8 mouse cellular contexts compared by ENCODE assay signal in genomic region chr2:146958398-146958911, GRCm38 (mm10). TPM values are rescaled to one million over a fixed set of nuclear protein-coding genes. Genes with fewer than 3 reads are reported as not detected.
A peak's percentile ranks its signal among the peaks of the same experiment; 100 is the strongest.
DNase-seq lines count a peak whose midpoint lies in the region; ATAC-seq and TF ChIP-seq lines count a peak whose summit lies in the region.

No protein-coding gene starts in this region.

- H3K4me3 ChIP-seq in kidney, embryonic 15.5 days (replicated peaks), result peak overlapping the region; percentile 32
- peak overlapping the region; percentile 31 for H3K4me3 ChIP-seq in embryonic facial prominence, embryonic 13.5 days
- H3K4me3 ChIP-seq in intestine, embryonic 14.5 days (ENCODE audit: low read depth, low read length), result peak overlapping the region; percentile 29
- H3K4me3 ChIP-seq in liver, embryonic 16.5 days (ENCODE audit: low read depth, low read length), result no peak overlapping the region
- peak overlapping the region; percentile 17; the same call in 1 of the 2 replicates for H3K4me3 ChIP-seq in stomach, postnatal 0 days (ENCODE audit: low read depth, low read length)

- H3K4me1 ChIP-seq in kidney, embryonic 15.5 days, result peaks cover 8% of the 10 kb centered on the region
- H3K4me1 ChIP-seq in embryonic facial prominence, embryonic 13.5 days, result peaks cover 7% of the 10 kb centered on the region; the same call in 1 of the 2 replicates
- H3K4me1 ChIP-seq in intestine, embryonic 14.5 days (replicated peaks; ENCODE audit: control insufficient read depth, insufficient read depth, low read length), result no peaks in the 10 kb centered on the region; the same call in 1 of the 2 replicates
- no peaks in the 10 kb centered on the region for H3K4me1 ChIP-seq in liver, embryonic 16.5 days (ENCODE audit: control insufficient read depth, low read depth, low read length)
- no peaks in the 10 kb centered on the region for H3K4me1 ChIP-seq in stomach, postnatal 0 days (replicated peaks; ENCODE audit: control insufficient read depth, insufficient read depth)

- H3K27me3 ChIP-seq in kidney, embryonic 15.5 days, result no peaks in the 10 kb centered on the region
- no peaks in the 10 kb centered on the region for H3K27me3 ChIP-seq in embryonic facial prominence, embryonic 13.5 days
- H3K27me3 ChIP-seq in intestine, embryonic 14.5 days (replicated peaks; ENCODE audit: control insufficient read depth, insufficient read depth, low read length), result no peaks in the 10 kb centered on the region
- no peaks in the 10 kb centered on the region for H3K27me3 ChIP-seq in liver, embryonic 16.5 days (ENCODE audit: control insufficient read depth, insufficient read depth, low read depth, low read length)
- no peaks in the 10 kb centered on the region for H3K27me3 ChIP-seq in stomach, postnatal 0 days (ENCODE audit: control insufficient read depth, insufficient read depth, low read length)

- no peak for TF ChIP-seq EP300 in stomach, postnatal 0 days (optimal IDR thresholded peaks at IDR 0.05)

- 11% methylated on average over 11 of the region's 11 CpGs for WGBS in kidney, embryonic 15.5 days
- 14% methylated on average over 11 of the region's 11 CpGs for WGBS in embryonic facial prominence, embryonic 13.5 days
- 16% methylated on average over 11 of the region's 11 CpGs for WGBS in intestine, embryonic 14.5 days
- WGBS in liver, embryonic 16.5 days (ENCODE audit: insufficient replicate concordance), result 41% methylated on average over 11 of the region's 11 CpGs
- 26% methylated on average over 11 of the region's 11 CpGs for WGBS in stomach, postnatal 0 days

- DNase-seq in kidney, adult 11 months, result no peak
- no peak for DNase-seq in intestine, embryonic 14.5 days (ENCODE audit: low spot score)
- no peak for DNase-seq in stomach, postnatal 0 days (ENCODE audit: low spot score)
- DNase-seq in adrenal gland, postnatal 14 days, result no peak

- no peak overlapping the region for H3K27ac ChIP-seq in kidney, embryonic 15.5 days
- no peak overlapping the region for H3K27ac ChIP-seq in embryonic facial prominence, embryonic 13.5 days
- 0 out of 2 replicates have a peak overlapping the region, but pooled peaks have one; percentile 16 for H3K27ac ChIP-seq in intestine, embryonic 14.5 days (ENCODE audit: low read depth)
- H3K27ac ChIP-seq in liver, embryonic 16.5 days (ENCODE audit: low read length), result no peak overlapping the region
- no peak overlapping the region for H3K27ac ChIP-seq in stomach, postnatal 0 days (replicated peaks)

- TF ChIP-seq CTCF in stomach, postnatal 0 days (IDR thresholded peaks at IDR 0.05; ENCODE audit: low read depth), result 0 out of 2 replicates have a peak, but pooled peaks have one; percentile 4

- no peaks in the 10 kb centered on the region for H3K9me3 ChIP-seq in kidney, embryonic 15.5 days (replicated peaks)
- H3K9me3 ChIP-seq in embryonic facial prominence, embryonic 13.5 days, result 0 out of 2 replicates have a peak, but pooled peaks cover under 1% of the 10 kb centered on the region
- H3K9me3 ChIP-seq in intestine, embryonic 14.5 days (ENCODE audit: control insufficient read depth, low read length), result no peaks in the 10 kb centered on the region
- H3K9me3 ChIP-seq in liver, embryonic 16.5 days (replicated peaks; ENCODE audit: control insufficient read depth, low read length), result no peaks in the 10 kb centered on the region
- H3K9me3 ChIP-seq in stomach, postnatal 0 days (ENCODE audit: control insufficient read depth, low read length), result no peaks in the 10 kb centered on the region

- H3K36me3 ChIP-seq in kidney, embryonic 15.5 days, result no peaks in the 10 kb centered on the region; the same call in 1 of the 2 replicates
- H3K36me3 ChIP-seq in embryonic facial prominence, embryonic 13.5 days, result no peaks in the 10 kb centered on the region
- H3K36me3 ChIP-seq in intestine, embryonic 14.5 days (ENCODE audit: control insufficient read depth, insufficient read depth, low read length), result no peaks in the 10 kb centered on the region
- no peaks in the 10 kb centered on the region for H3K36me3 ChIP-seq in liver, embryonic 16.5 days (ENCODE audit: control insufficient read depth, insufficient read depth)
- H3K36me3 ChIP-seq in stomach, postnatal 0 days (ENCODE audit: control insufficient read depth, insufficient read depth, low read length), result no peaks in the 10 kb centered on the region; the same call in 1 of the 2 replicates

- peak overlapping the region; percentile 61 for H3K4me2 ChIP-seq in kidney, embryonic 15.5 days
- H3K4me2 ChIP-seq in embryonic facial prominence, embryonic 13.5 days, result peak overlapping the region; percentile 57
- H3K4me2 ChIP-seq in intestine, embryonic 14.5 days (ENCODE audit: low read length), result peak overlapping the region; percentile 62
- 0 out of 2 replicates have a peak overlapping the region, but pooled peaks have one; percentile 44 for H3K4me2 ChIP-seq in liver, embryonic 16.5 days (ENCODE audit: low read depth, low read length)
- H3K4me2 ChIP-seq in stomach, postnatal 0 days (replicated peaks; ENCODE audit: low read depth), result peak overlapping the region; percentile 40

- 0 out of 2 replicates have a peak overlapping the region, but pooled peaks have one; percentile 3 for H3K9ac ChIP-seq in kidney, embryonic 15.5 days
- H3K9ac ChIP-seq in embryonic facial prominence, embryonic 13.5 days, result 0 out of 2 replicates have a peak overlapping the region, but pooled peaks have one; percentile 37
- peak overlapping the region; percentile 34; the same call in 1 of the 2 replicates for H3K9ac ChIP-seq in intestine, embryonic 14.5 days (ENCODE audit: low read length)
- H3K9ac ChIP-seq in liver, embryonic 16.5 days (ENCODE audit: low read depth, low read length), result no peak overlapping the region
- no peak overlapping the region for H3K9ac ChIP-seq in stomach, postnatal 0 days (ENCODE audit: low read length)

- ATAC-seq in kidney, embryonic 15.5 days (replicated peaks; ENCODE audit: low FRiP score), result peak; percentile 77
- ATAC-seq in embryonic facial prominence, embryonic 13.5 days (ENCODE audit: insufficient number of reproducible peaks, insufficient read depth, low FRiP score, low TSS enrichment, low read depth), result no peak
- ATAC-seq in intestine, embryonic 14.5 days (replicated peaks; ENCODE audit: low FRiP score, low TSS enrichment, low read depth), result no peak
- no peak for ATAC-seq in liver, embryonic 16.5 days (ENCODE audit: low read depth)
- no peak for ATAC-seq in stomach, postnatal 0 days (ENCODE audit: low FRiP score, low TSS enrichment)
- ATAC-seq in megakaryocyte, adult 5-6 weeks (ENCODE audit: poor library complexity, severe bottlenecking), result no peak

RNA-seq across cellular contexts. Expression of gene Xrn2, which starts 54.3 kb away (rescaled TPM):
- 80.9 and 81.3 TPM in 2 replicates for polyA plus RNA-seq in kidney, embryonic 15.5 days (2015; fragmentation: Nextera tagmentation; extraction: Ambion mirVana)
- 79.4 and 82.3 TPM in 2 replicates for polyA plus RNA-seq in embryonic facial prominence, embryonic 13.5 days (2015; fragmentation: Nextera tagmentation; extraction: Ambion mirVana)
- 96.2 and 108 TPM in 2 replicates for polyA plus RNA-seq in intestine, embryonic 14.5 days (2014; fragmentation: Nextera tagmentation; extraction: Ambion mirVana)
- polyA plus RNA-seq in liver, embryonic 16.5 days (2015; fragmentation: Nextera tagmentation; extraction: Ambion mirVana), result 23.4 and 25.0 TPM in 2 replicates
- 37.7 and 37.8 TPM in 2 replicates for polyA plus RNA-seq in stomach, postnatal 0 days (2015; fragmentation: Nextera tagmentation; extraction: Ambion mirVana)
- 52.9 and 63.5 TPM in 2 replicates for total RNA-seq in adrenal gland, postnatal 14 days (2021)
- total RNA-seq in megakaryocyte, adult 5-6 weeks (2015), result 92.3 and 94.3 TPM in 2 replicates
- 156 and 158 TPM in 2 replicates for total RNA-seq in megakaryocyte, adult 5-6 weeks (2017)

Comparison
In these comparisons a context has a peak if more than half of its experiments do, and no peak if none do; other contexts are left out.
1. H3K9ac ChIP-seq: peak in kidney, embryonic 15.5 days (single experiment), embryonic facial prominence, embryonic 13.5 days (single experiment) and intestine, embryonic 14.5 days (single experiment); none in liver, embryonic 16.5 days (single experiment) and stomach, postnatal 0 days (single experiment).
2. Peak in every context shown above with its lines, with median percentiles within 50 percentile points of each other: H3K4me2 ChIP-seq.